Mouse (Mus musculus) left cerebral cortex, adult 2 months (tissue): Measurements from ENCODE around the gene Gp1bb. TPM values are rescaled to one million over a fixed set of nuclear protein-coding genes. Genes with fewer than 3 reads are reported as not detected.

Source experiments
- DNase-seq, 2 experiments: peaks; one replicate each; pipeline ENCODE4 v3.0.0; 2021 to 2022; ENCODE audit warnings: low spot score in 2 of 2, mixed read lengths in 1 of 2; ENCODE audit errors: extremely low spot score in 1 of 2
- H3K27ac ChIP-seq: fragments of 200-600 bp; 2 replicates; pipeline ENCODE4 v1.8.1; 2022
- H3K4me3 ChIP-seq: fragments of 200-600 bp; 2 replicates; pipeline ENCODE4 v1.8.1; 2022
- CTCF ChIP-seq: fragments of 200-600 bp; IDR thresholded peaks from 2 replicates; pipeline ENCODE4 v1.8.1; 2022; ENCODE audit warnings: antibody characterized with exemption, mild to moderate bottlenecking, moderate library complexity
- intact Hi-C: fragments of 180-260 bp; cut with DNase I; formaldehyde crosslinking; loops from one replicate; pipeline ENCODE4 v1.15.1; 2025
- total RNA-seq, 2 experiments: library from RNA; stranded (reverse); gene quantifications; 2 replicates each; pipeline ENCODE4 v1.2.3; 2021

Gene Gp1bb
- total RNA-seq, 2 experiments from 2014 or later: 1.1 to 1.8 TPM

GRCm38 (mm10) chr16:18584901-18585510 lies 37.2 kb downstream of the Gp1bb start:
- no peak for TF ChIP-seq CTCF
- intact Hi-C loops: no loop called here
- no peak for DNase-seq
- Histone ChIP-seq H3K27ac (no peak overlapping the region), H3K4me3 (no peak overlapping the region)

GRCm38 (mm10) chr16:18583673-18584357 lies 38.4 kb downstream of the Gp1bb start:
- Histone ChIP-seq H3K4me3 (no peak overlapping the region), H3K27ac (no peak overlapping the region)
- DNase-seq: no peak
- intact Hi-C loops: no loop called here
- no peak for TF ChIP-seq CTCF

GRCm38 (mm10) chr16:18583169-18583568 lies 39.0 kb downstream of the Gp1bb start:
- intact Hi-C loops: no loop called here
- no peak for TF ChIP-seq CTCF
- H3K27ac ChIP-seq: no peak overlapping the region
- DNase-seq: no peak
- H3K4me3 ChIP-seq: no peak overlapping the region

GRCm38 (mm10) chr16:18582426-18583148 lies 39.6 kb downstream of the Gp1bb start:
- no peak for TF ChIP-seq CTCF
- Histone ChIP-seq H3K4me3 (no peak overlapping the region; the same call in 1 of the 2 replicates), H3K27ac (no peak overlapping the region)
- DNase-seq: no peak
- intact Hi-C loops: no loop called here

- peak overlapping the region; percentile 30 for H3K4me3 ChIP-seq
- intact Hi-C loops: no loop called here
- H3K27ac ChIP-seq: no peak overlapping the region
- TF ChIP-seq CTCF: no peak
- DNase-seq: no peak
These were observed 40.5 kb downstream of the Gp1bb start for GRCm38 (mm10) chr16:18581623-18582205.

- intact Hi-C loops: no loop called here
- H3K4me3 ChIP-seq: peak overlapping the region; percentile 30
- no peak for TF ChIP-seq CTCF
- H3K27ac ChIP-seq: no peak overlapping the region
- no peak for DNase-seq
These were observed 41.1 kb downstream of the Gp1bb start for GRCm38 (mm10) chr16:18581050-18581622.

DNA sequence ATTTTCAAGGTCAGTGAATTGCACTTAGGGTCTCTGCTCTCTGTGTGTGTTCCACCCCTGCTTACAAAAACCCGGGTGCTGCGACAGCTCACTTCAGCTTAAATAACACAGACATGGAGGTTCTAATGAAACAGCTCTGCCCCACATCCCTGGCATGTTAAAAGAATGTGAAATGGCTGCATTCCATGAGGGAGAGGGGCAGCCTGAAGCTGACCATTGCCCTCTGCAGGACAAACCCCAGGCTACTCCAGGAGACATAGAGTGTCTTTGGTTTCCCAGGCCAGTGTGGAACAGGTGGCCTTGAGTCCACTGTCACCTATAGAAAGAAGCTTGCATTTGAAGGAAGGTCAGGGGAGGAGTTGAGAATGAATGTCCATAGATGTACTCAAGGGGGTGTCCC lies 41.8 kb downstream of the Gp1bb start:
- Histone ChIP-seq H3K4me3 (no peak overlapping the region), H3K27ac (no peak overlapping the region)
- intact Hi-C loops: no loop called here
- no peak for DNase-seq
- no peak; the same call in 1 of the 2 replicates for TF ChIP-seq CTCF

DNA sequence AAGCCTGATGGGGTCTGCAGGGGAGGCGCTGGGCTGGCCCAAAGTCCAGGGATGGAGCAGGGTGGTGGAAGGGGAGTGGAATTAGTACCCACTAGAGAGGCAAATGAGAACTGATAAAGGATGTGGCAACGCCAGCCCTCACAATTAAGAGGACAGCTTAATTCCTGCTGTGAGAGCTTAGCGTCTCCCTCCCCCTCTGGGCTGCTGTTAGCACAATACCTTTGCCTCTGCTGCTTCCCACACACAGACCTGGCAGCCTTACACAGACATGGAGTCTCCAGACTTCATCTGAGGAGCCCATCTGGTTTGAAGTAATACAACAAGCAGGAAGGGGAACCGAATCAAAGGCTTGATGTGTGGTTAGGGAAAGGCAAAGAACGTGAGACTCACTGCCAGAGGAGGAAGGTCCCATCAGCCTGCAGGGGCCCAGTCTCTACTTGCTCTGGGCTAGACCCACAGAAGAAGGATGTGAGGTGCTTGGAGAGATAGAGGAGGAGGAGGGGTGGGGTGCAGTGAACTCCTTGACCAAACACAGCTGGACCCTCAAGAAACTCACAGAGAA lies 44.5 kb downstream of the Gp1bb start:
- no peak for DNase-seq
- intact Hi-C loops: no loop called here
- Histone ChIP-seq H3K27ac (no peak overlapping the region), H3K4me3 (no peak overlapping the region)
- TF ChIP-seq CTCF: no peak

GRCm38 (mm10) chr16:18577071-18577470 lies 45.1 kb downstream of the Gp1bb start:
- DNase-seq: no peak
- TF ChIP-seq CTCF: no peak
- Histone ChIP-seq H3K27ac (no peak overlapping the region), H3K4me3 (no peak overlapping the region)
- intact Hi-C loops: no loop called here

GRCm38 (mm10) chr16:18574196-18574595 lies 48.0 kb downstream of the Gp1bb start:
- intact Hi-C loops: no loop called here

More at GRCm38 (mm10) chr16:18574196-18574595, 48.0 kb downstream of the Gp1bb start:
- no peak overlapping the region for H3K27ac ChIP-seq
- no peak for DNase-seq
- no peak for TF ChIP-seq CTCF
- H3K4me3 ChIP-seq: no peak overlapping the region

Other genes with a start within 250 kb of the Gp1bb start
- 10 to 100 TPM; 18.2 to 22.5 TPM for gene Txnrd2, start 196.0 kb downstream of the Gp1bb start, total RNA-seq
- 10 to 100 TPM; 87.2 to 87.6 TPM for gene Comt, start 195.6 kb downstream of the Gp1bb start, total RNA-seq
- gene Gnb1l, start 123.7 kb downstream of the Gp1bb start, total RNA-seq: 1 to 10 TPM; 6.0 to 6.5 TPM
- 10 to 100 TPM in 1 of 2 experiments, 1 to 10 TPM in 1; 7.1 to 10.7 TPM for gene Rtl10, start 123.5 kb downstream of the Gp1bb start, total RNA-seq
- gene Tbx1, start 31.7 kb downstream of the Gp1bb start, total RNA-seq: 1 to 10 TPM; 1.1 to 2.0 TPM
- 100 to 1,000 TPM; 260 to 297 TPM for gene Gm49601, start 4.0 kb upstream of the Gp1bb start, total RNA-seq
- gene Sept5, start 7.6 kb upstream of the Gp1bb start, total RNA-seq: 100 to 1,000 TPM; 801 to 836 TPM
- gene Cldn5, start 154.4 kb upstream of the Gp1bb start, total RNA-seq: 10 to 100 TPM; 36.2 to 48.3 TPM
- 10 to 100 TPM; 85.5 to 94.7 TPM for gene Ufd1, start 189.4 kb upstream of the Gp1bb start, total RNA-seq
- 1 to 10 TPM; 1.4 to 2.6 TPM for gene Cdc45, start 189.6 kb upstream of the Gp1bb start, total RNA-seq
- 10 to 100 TPM; 24.7 to 28.3 TPM for gene 2510002D24Rik, start 214.2 kb upstream of the Gp1bb start, total RNA-seq
- 10 to 100 TPM; 11.4 to 18.9 TPM for gene Gm28539, start 214.2 kb upstream of the Gp1bb start, total RNA-seq